In the genomic region with DNA sequence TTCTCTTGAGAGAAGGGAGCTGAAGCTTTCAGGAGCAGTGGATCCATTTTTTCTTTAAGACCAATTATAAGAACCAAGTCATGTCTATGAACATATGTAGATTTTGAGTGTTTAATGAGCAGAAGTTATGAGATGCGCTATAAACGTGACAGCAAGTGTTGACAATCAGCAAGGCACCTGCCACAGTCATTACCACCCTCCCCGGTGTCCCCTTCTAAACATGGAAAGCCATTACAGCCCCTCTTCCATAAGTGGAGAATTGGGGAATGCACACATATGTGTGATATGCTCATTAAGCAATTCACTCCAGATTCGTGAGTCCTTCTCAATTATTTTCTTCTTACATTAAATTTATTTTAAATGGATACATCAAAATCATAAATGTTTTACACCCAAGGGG, we compare ENCODE assay signal across 16 mouse cellular contexts.
"Had no signal": no experiment of that assay in that cellular context is flagged by ENCODE, and none has a peak within 500 bp of the region (broad histone marks: within the 10 kb centered on the region; RNA-seq: fewer than 3 reads in every experiment).

No protein-coding gene starts in this region.

- H3K27ac ChIP-seq: neural tube, embryonic 12.5 days; neural tube, embryonic 13.5 days; stomach, embryonic 15.5 days; stomach, postnatal 0 days had no signal

- H3K4me3 ChIP-seq: neural tube, embryonic 12.5 days; neural tube, embryonic 13.5 days; stomach, embryonic 15.5 days had no signal

- H3K27me3 ChIP-seq: neural tube, embryonic 12.5 days; neural tube, embryonic 13.5 days; stomach, embryonic 15.5 days had no signal

- H3K9me3 ChIP-seq: neural tube, embryonic 12.5 days; neural tube, embryonic 13.5 days; stomach, embryonic 15.5 days had no signal

- H3K9ac ChIP-seq: neural tube, embryonic 12.5 days; neural tube, embryonic 13.5 days; stomach, embryonic 15.5 days had no signal

- H3K4me1 ChIP-seq: neural tube, embryonic 12.5 days; neural tube, embryonic 13.5 days; stomach, embryonic 15.5 days had no signal

- H3K36me3 ChIP-seq: neural tube, embryonic 12.5 days; neural tube, embryonic 13.5 days; stomach, embryonic 15.5 days had no signal

- DNase-seq: retina, postnatal 1 day; right cerebral cortex, adult 18-20 months; right cerebral cortex, postnatal 14 days; right cerebral cortex, postnatal 25 days; right cerebral cortex, postnatal 4 days; spleen, adult 18-20 months; thymus, adult 18-20 months; thymus, adult 2 months; thymus, postnatal 14 days; thymus, postnatal 25 days; thymus, postnatal 36 days; thymus, postnatal 4 days had no signal

- H3K4me2 ChIP-seq: neural tube, embryonic 12.5 days; neural tube, embryonic 13.5 days; stomach, embryonic 15.5 days had no signal
